Mouse (Mus musculus) kidney, embryonic 15.5 days (tissue): Measurements from ENCODE around the gene Vps8. TPM values are rescaled to one million over a fixed set of nuclear protein-coding genes. Genes with fewer than 3 reads are reported as not detected.
A peak's percentile ranks its signal among the peaks of the same experiment; 100 is the strongest.

ENCODE experiments used
- ATAC-seq: fragments of 200-750 bp; cut with Nextera tagmentation; replicated peaks from 2 replicates; pipeline ENCODE4 v1.8.0; 2017; ENCODE audit warnings: moderate TSS enrichment; ENCODE audit not compliant: low FRiP score
- H3K27ac ChIP-seq: fragments of 300-500 bp; sonication (generic); 2 replicates; pipeline ENCODE4 v1.5.1; 2015; ENCODE audit warnings: mild to moderate bottlenecking, inconsistent platforms
- H3K27me3 ChIP-seq: fragments of 300-500 bp; sonication (generic); 2 replicates; pipeline ENCODE4 v1.6.1; 2015; ENCODE audit warnings: inconsistent platforms
- H3K36me3 ChIP-seq: fragments of 300-500 bp; sonication (generic); 2 replicates; pipeline ENCODE4 v1.6.1; 2015; ENCODE audit warnings: inconsistent platforms
- H3K4me1 ChIP-seq: fragments of 300-500 bp; sonication (generic); 2 replicates; pipeline ENCODE4 v1.6.1; 2015; ENCODE audit warnings: inconsistent platforms
- H3K4me2 ChIP-seq: fragments of 300-500 bp; sonication (generic); 2 replicates; pipeline ENCODE4 v1.6.1; 2015; ENCODE audit warnings: moderate library complexity, mild to moderate bottlenecking, inconsistent platforms
- H3K4me3 ChIP-seq: fragments of 300-500 bp; sonication (generic); replicated peaks from 2 replicates; pipeline ENCODE4 v1.5.1; 2015; ENCODE audit warnings: mild to moderate bottlenecking, inconsistent platforms
- H3K9ac ChIP-seq: fragments of 300-500 bp; sonication (generic); 2 replicates; pipeline ENCODE4 v1.6.1; 2015; ENCODE audit warnings: mild to moderate bottlenecking, inconsistent platforms
- H3K9me3 ChIP-seq: fragments of 300-500 bp; sonication (generic); replicated peaks from 2 replicates; pipeline ENCODE4 v1.6.1; 2016; ENCODE audit warnings: inconsistent platforms
- WGBS: fragments of 180-500 bp; shearing (Covaris S2); methylation state at CpG from one replicate; pipeline ENCODE4 v1.1.7; 2015; ENCODE audit warnings: mixed read lengths; 5-methylcytosine and 5-hydroxymethylcytosine counted together
- polyA plus RNA-seq: library from polyadenylated mRNA; unstranded; fragments of >200 nt; fragmentation: Nextera tagmentation; extraction: Ambion mirVana; gene quantifications from 2 replicates; pipeline ENCODE4 v1.2.1, GENCODE M21; 2015

Gene Vps8
- polyA plus RNA-seq, 1 experiment from 2014 or later, result 15.5 TPM

DNA sequence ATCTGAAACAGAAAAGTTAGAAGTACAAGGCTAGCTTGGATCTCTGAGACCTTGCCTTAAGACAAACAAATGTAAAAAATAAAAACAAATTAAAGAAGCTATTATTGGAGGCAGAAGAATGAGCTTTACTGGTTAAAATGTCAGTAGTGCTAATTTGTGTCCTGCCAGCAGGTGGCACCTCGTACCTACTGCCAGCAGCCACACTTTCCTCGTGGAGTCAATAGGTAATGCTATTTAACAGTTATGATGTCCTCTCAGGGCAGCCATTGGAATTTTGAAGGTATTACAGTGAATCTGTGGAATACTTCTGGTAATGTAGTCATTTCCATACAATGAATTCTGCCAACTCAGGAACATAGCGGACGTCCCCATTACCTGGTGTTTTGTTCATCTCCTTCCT, 65.5 kb downstream of the Vps8 start:
- Histone ChIP-seq H3K36me3 (no peaks in the 10 kb centered on the region), H3K9ac (no peak overlapping the region), H3K9me3 (no peaks in the 10 kb centered on the region), H3K4me2 (no peak overlapping the region), H3K4me1 (peaks cover 6% of the 10 kb centered on the region), H3K27me3 (no peaks in the 10 kb centered on the region), H3K4me3 (no peak overlapping the region), H3K27ac (no peak overlapping the region)
- WGBS, result 49% methylated on average over 4 of the region's 4 CpGs
- ATAC-seq, result no peak

DNA sequence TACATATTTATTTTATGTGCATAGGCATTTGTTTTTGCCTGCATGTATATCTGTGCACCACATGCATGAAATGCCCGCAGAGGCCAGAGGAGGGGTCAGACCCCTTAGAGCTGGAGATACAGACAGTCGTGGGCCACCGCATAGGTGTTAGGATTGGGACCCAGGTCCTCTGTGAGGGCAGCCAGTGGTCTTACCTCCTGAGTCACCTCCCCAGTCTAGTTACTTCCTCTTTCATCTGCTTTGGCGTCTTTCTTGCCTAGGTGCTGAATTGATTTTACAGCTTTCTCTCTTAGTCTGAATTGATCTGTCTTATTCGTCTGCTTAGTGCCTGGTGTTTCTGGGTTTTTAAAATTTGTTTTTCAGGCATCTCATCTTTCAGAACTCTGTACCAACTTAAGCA, 69.4 kb downstream of the Vps8 start:
- 56% methylated on average over 5 of the region's 5 CpGs for WGBS
- H3K4me2 ChIP-seq, result no peak overlapping the region
- no peak overlapping the region for H3K9ac ChIP-seq
- H3K27me3 ChIP-seq, result no peaks in the 10 kb centered on the region
- H3K9me3 ChIP-seq, result no peaks in the 10 kb centered on the region
- H3K4me3 ChIP-seq, result no peak overlapping the region
- ATAC-seq, result no peak
- 0 out of 2 replicates have a peak overlapping the region, but pooled peaks have one; percentile 37 for H3K27ac ChIP-seq
- peaks cover 6% of the 10 kb centered on the region for H3K4me1 ChIP-seq
- 0 out of 2 replicates have a peak, but pooled peaks cover 3% of the 10 kb centered on the region for H3K36me3 ChIP-seq

DNA sequence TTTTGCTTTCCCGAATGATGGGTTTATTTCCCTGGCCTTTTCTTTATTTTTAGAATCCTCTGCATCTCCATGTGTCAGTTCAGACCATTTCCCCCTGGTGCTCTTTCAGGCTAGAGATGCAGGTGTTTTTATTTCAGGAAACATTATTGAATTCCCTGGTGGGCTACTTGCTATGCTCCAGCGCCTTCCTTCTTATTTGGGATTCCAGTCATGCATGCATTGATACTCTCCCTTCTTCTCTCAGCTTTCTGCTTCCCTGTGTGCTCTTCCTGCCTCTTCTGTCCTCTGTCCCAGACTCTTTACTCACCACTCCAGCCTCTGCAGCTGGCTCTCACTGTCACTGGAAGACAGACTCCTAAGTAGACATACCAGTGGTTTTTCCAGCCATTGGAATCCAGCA, 70.0 kb downstream of the Vps8 start:
- no peak overlapping the region for H3K4me2 ChIP-seq
- 0 out of 2 replicates have a peak, but pooled peaks cover 3% of the 10 kb centered on the region for H3K36me3 ChIP-seq
- no peaks in the 10 kb centered on the region for H3K27me3 ChIP-seq
- H3K9ac ChIP-seq, result no peak overlapping the region
- peaks cover 6% of the 10 kb centered on the region for H3K4me1 ChIP-seq
- H3K9me3 ChIP-seq, result no peaks in the 10 kb centered on the region
- H3K27ac ChIP-seq, result 0 out of 2 replicates have a peak overlapping the region, but pooled peaks have one; percentile 37
- WGBS, result 34% methylated on average over 2 of the region's 2 CpGs
- ATAC-seq, result peak; percentile 75; the same call in 1 of the 2 replicates
- H3K4me3 ChIP-seq, result no peak overlapping the region

- WGBS, result 89% methylated on average over 6 of the region's 6 CpGs
- ATAC-seq, result no peak
Observed at GRCm38 (mm10) chr16:21494681-21495080, 71.8 kb downstream of the Vps8 start.

DNA sequence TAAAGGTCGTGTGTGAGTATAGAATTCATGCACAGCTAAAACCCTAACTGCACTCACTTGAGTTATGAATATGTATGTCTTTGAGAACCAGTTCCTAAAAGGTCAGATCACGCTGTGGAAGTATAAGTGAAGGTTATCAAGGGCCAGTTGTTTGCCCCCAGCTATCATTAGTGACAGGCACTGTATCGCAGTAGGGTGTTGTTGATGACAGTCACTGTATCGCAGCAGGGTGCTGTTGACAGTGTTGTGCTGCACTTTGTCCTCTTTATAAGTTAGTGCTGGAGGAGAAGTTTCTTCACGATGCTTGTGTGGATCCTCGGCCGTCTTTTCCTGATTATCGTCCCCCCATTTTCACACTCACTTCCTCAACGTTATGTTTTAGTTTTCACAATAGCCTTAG, 73.9 kb downstream of the Vps8 start:
- Histone ChIP-seq H3K27ac (no peak overlapping the region), H3K4me2 (no peak overlapping the region), H3K36me3 (0 out of 2 replicates have a peak, but pooled peaks cover 3% of the 10 kb centered on the region), H3K27me3 (no peaks in the 10 kb centered on the region), H3K4me1 (peaks cover 13% of the 10 kb centered on the region), H3K9ac (no peak overlapping the region), H3K9me3 (no peaks in the 10 kb centered on the region), H3K4me3 (no peak overlapping the region)
- no peak for ATAC-seq
- WGBS, result 92% methylated on average over 9 of the region's 9 CpGs

More at GRCm38 (mm10) chr16:21494681-21495080, 71.8 kb downstream of the Vps8 start:
- Histone ChIP-seq H3K27ac (no peak overlapping the region), H3K4me1 (peaks cover 11% of the 10 kb centered on the region), H3K36me3 (0 out of 2 replicates have a peak, but pooled peaks cover 3% of the 10 kb centered on the region), H3K4me2 (no peak overlapping the region), H3K4me3 (no peak overlapping the region), H3K9ac (no peak overlapping the region), H3K27me3 (no peaks in the 10 kb centered on the region), H3K9me3 (no peaks in the 10 kb centered on the region)

GRCm38 (mm10) chr16:21497627-21498026, 74.7 kb downstream of the Vps8 start:
- no peak overlapping the region for H3K9ac ChIP-seq
- no peaks in the 10 kb centered on the region for H3K27me3 ChIP-seq
- ATAC-seq, result no peak
- no peak overlapping the region for H3K4me3 ChIP-seq
- H3K4me2 ChIP-seq, result no peak overlapping the region
- WGBS, result 78% methylated on average over 3 of the region's 3 CpGs
- H3K27ac ChIP-seq, result no peak overlapping the region
- H3K36me3 ChIP-seq, result 0 out of 2 replicates have a peak, but pooled peaks cover 3% of the 10 kb centered on the region
- H3K4me1 ChIP-seq, result peaks cover 8% of the 10 kb centered on the region
- H3K9me3 ChIP-seq, result no peaks in the 10 kb centered on the region

DNA sequence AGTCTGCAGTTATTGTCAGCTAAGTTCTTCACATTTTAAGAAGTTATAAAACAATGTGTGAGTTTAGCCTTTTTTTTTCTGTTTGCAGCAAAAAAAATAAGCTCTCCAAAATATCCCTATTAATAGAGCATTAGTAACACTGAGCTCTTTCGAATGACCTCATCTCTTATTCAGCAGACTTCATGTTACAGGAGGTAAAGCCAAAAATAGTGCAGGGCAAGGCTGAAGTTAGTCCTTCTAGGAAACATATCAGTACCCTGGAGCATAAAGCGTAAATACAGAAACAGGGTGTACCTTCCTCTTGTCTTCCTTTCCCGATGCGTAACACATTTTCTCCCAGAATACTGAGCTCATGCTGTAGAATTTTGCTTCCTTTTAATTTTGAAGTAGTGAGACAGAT, 76.1 kb downstream of the Vps8 start:
- H3K9me3 ChIP-seq, result no peaks in the 10 kb centered on the region
- H3K36me3 ChIP-seq, result 0 out of 2 replicates have a peak, but pooled peaks cover 3% of the 10 kb centered on the region
- H3K27ac ChIP-seq, result no peak overlapping the region
- H3K4me2 ChIP-seq, result no peak overlapping the region
- WGBS, result 78% methylated on average over 4 of the region's 4 CpGs
- no peak for ATAC-seq
- H3K4me1 ChIP-seq, result peaks cover 6% of the 10 kb centered on the region
- H3K4me3 ChIP-seq, result no peak overlapping the region
- no peaks in the 10 kb centered on the region for H3K27me3 ChIP-seq
- H3K9ac ChIP-seq, result no peak overlapping the region

DNA sequence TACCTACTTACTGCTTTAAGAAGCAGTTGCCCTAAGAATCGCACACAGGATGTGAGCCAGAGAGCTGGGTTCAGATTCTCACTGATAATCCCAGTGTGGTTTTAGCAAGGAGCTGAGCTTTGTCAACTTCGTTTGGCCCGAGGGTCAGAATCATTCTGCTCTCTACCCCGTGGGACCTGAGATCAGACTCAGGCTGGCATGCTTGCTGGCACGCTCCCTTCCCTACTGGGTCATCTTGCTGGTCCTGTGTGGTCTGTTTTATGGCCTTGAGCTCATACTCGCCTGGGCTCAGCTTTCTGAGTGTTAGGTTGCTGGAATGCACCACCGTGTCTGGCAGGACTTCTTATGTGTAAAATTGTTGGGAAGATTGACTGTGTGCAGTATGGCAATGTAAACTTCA, 76.7 kb downstream of the Vps8 start:
- H3K4me2 ChIP-seq, result no peak overlapping the region
- H3K4me3 ChIP-seq, result no peak overlapping the region
- H3K4me1 ChIP-seq, result peaks cover 6% of the 10 kb centered on the region
- H3K9ac ChIP-seq, result no peak overlapping the region
- H3K27ac ChIP-seq, result no peak overlapping the region
- WGBS, result 45% methylated on average over 7 of the region's 7 CpGs
- ATAC-seq, result no peak
- H3K9me3 ChIP-seq, result no peaks in the 10 kb centered on the region
- 0 out of 2 replicates have a peak, but pooled peaks cover 3% of the 10 kb centered on the region for H3K36me3 ChIP-seq
- no peaks in the 10 kb centered on the region for H3K27me3 ChIP-seq

DNA sequence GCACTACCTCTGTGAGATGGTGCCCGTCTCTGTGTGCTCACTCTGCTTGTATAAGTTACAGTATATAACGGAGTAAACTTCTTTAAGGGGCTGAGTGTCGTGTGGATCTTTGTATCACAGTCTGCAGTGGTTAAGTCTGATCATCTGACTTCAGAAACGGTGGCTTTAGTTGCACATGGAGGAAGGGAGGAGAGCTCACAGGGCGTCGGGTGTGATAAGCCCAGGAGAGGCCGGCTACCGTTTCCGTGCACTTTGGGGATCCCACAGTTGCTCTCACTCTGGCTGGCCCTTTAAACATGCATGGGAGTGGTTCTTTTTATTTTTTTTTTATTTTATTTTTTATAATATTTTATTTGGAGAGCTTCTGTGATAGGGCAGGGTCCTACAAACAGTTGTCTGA, 95.9 kb downstream of the Vps8 start:
- Histone ChIP-seq H3K36me3 (0 out of 2 replicates have a peak, but pooled peaks cover under 1% of the 10 kb centered on the region), H3K27me3 (no peaks in the 10 kb centered on the region), H3K27ac (no peak overlapping the region), H3K9me3 (no peaks in the 10 kb centered on the region), H3K9ac (no peak overlapping the region), H3K4me2 (no peak overlapping the region), H3K4me3 (no peak overlapping the region), H3K4me1 (no peaks in the 10 kb centered on the region)
- 89% methylated on average over 9 of the region's 9 CpGs for WGBS
- no peak for ATAC-seq

DNA sequence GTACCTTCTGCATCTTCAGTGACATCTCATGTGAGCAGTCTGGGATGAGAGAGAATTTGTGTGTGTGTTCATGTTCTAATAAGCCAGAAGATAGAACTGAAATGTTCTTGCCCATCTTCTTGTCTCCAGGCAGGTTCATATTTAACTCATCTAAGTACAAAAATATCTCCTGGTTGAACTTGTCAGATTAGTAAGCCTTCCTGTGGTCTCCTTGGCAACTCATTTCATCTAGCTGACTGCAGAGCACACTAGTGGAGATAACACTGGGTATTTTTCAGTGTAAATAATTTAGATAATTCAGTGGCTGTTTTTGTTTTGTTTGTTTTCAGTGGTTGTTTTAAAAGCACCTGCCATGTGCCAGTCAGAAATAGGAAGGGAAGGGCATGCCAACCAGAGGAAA, 96.9 kb downstream of the Vps8 start:
- H3K4me3 ChIP-seq, result no peak overlapping the region
- ATAC-seq, result no peak
- no peaks in the 10 kb centered on the region for H3K36me3 ChIP-seq
- H3K4me2 ChIP-seq, result no peak overlapping the region
- no peak overlapping the region for H3K9ac ChIP-seq
- no peaks in the 10 kb centered on the region for H3K4me1 ChIP-seq
- H3K27ac ChIP-seq, result no peak overlapping the region
- H3K27me3 ChIP-seq, result no peaks in the 10 kb centered on the region
- H3K9me3 ChIP-seq, result no peaks in the 10 kb centered on the region

GRCm38 (mm10) chr16:21523738-21524137, 100.8 kb downstream of the Vps8 start:
- Histone ChIP-seq H3K9me3 (no peaks in the 10 kb centered on the region), H3K4me2 (no peak overlapping the region), H3K4me3 (no peak overlapping the region), H3K9ac (no peak overlapping the region), H3K27ac (no peak overlapping the region), H3K4me1 (no peaks in the 10 kb centered on the region), H3K36me3 (peaks cover 6% of the 10 kb centered on the region; the same call in 1 of the 2 replicates), H3K27me3 (no peaks in the 10 kb centered on the region)
- WGBS, result 68% methylated on average over 4 of the region's 4 CpGs
- no peak for ATAC-seq

- Histone ChIP-seq H3K36me3 (peaks cover 6% of the 10 kb centered on the region; the same call in 1 of the 2 replicates), H3K4me2 (no peak overlapping the region), H3K9ac (no peak overlapping the region), H3K9me3 (no peaks in the 10 kb centered on the region), H3K27me3 (no peaks in the 10 kb centered on the region), H3K27ac (no peak overlapping the region), H3K4me1 (no peaks in the 10 kb centered on the region), H3K4me3 (no peak overlapping the region)
- 89% methylated on average over 1 of the region's 1 CpGs for whole genome bisulfite sequencing
- no peak for ATAC-seq
Observed at GRCm38 (mm10) chr16:21525376-21525775, 102.5 kb downstream of the Vps8 start.
